Mouse (Mus musculus) heart, adult 2 months (tissue): ENCODE measurements around the gene R3hdm2. TPM values are rescaled to one million over a fixed set of nuclear protein-coding genes. Genes with fewer than 3 reads are reported as not detected.

Experiments
- DNase-seq, 2 experiments: peaks; one replicate each; pipeline ENCODE4 v3.0.0; 2021
- H3K27ac ChIP-seq: fragments of 200-600 bp; 2 replicates; pipeline ENCODE4 v1.8.1; 2022
- H3K27me3 ChIP-seq: fragments of 200-500 bp; 2 replicates; pipeline ENCODE4 v1.6.1; 2012; ENCODE audit warnings: mild to moderate bottlenecking, low read length, inconsistent platforms, mixed read lengths; ENCODE audit not compliant: control insufficient read depth, insufficient read depth
- H3K36me3 ChIP-seq: fragments of 200-500 bp; 2 replicates; pipeline ENCODE4 v1.6.1; 2012; ENCODE audit warnings: low read length, inconsistent platforms; ENCODE audit not compliant: control insufficient read depth, insufficient read depth
- H3K4me1 ChIP-seq: fragments of 200-500 bp; 2 replicates; pipeline ENCODE4 v1.6.1; 2011; ENCODE audit warnings: low read length; ENCODE audit not compliant: control insufficient read depth, insufficient read depth
- H3K4me3 ChIP-seq: fragments of 200-600 bp; 2 replicates; pipeline ENCODE4 v1.8.1; 2022
- H3K79me2 ChIP-seq: fragments of 200-500 bp; replicated peaks from 2 replicates; pipeline ENCODE4 v1.6.1; 2012; ENCODE audit warnings: mild to moderate bottlenecking, inconsistent platforms, low read length, moderate library complexity, mixed read lengths; ENCODE audit not compliant: control insufficient read depth, insufficient read depth
- H3K9ac ChIP-seq: fragments of 200-500 bp; 2 replicates; pipeline ENCODE4 v1.6.1; 2012; ENCODE audit warnings: low read depth, mild to moderate bottlenecking, control low read depth, inconsistent platforms, low read length, mixed read lengths
- CTCF ChIP-seq: fragments of 200-600 bp; IDR thresholded peaks from 2 replicates; pipeline ENCODE4 v1.8.1; 2022; ENCODE audit warnings: antibody characterized with exemption, mild to moderate bottlenecking, moderate library complexity
- EP300 ChIP-seq: fragments of 200-500 bp; IDR thresholded peaks from 2 replicates; pipeline ENCODE4 v1.6.1; 2011; ENCODE audit warnings: low read depth, low read length, control low read depth; ENCODE audit not compliant: insufficient read depth
- POLR2A ChIP-seq: fragments of 200-500 bp; IDR thresholded peaks from 2 replicates; pipeline ENCODE4 v1.6.1; 2011; ENCODE audit warnings: mild to moderate bottlenecking, low read depth, low read length, control low read depth; ENCODE audit not compliant: insufficient read depth
- WGBS: fragments of 180-500 bp; shearing (Covaris S2); methylation state at CpG from one replicate; pipeline ENCODE4 v1.1.7; 2018; 5-methylcytosine and 5-hydroxymethylcytosine counted together
- intact Hi-C: fragments of 180-260 bp; cut with DNase I; formaldehyde crosslinking; loops from one replicate; pipeline ENCODE4 v1.15.1; 2025
- polyA plus RNA-seq: library from polyadenylated mRNA; depleted of rRNA; stranded (reverse); fragments of >200 nt; gene quantifications from 2 replicates; pipeline ENCODE4 v1.2.3, GENCODE M21; 2012
- total RNA-seq, 2 experiments: library from RNA; stranded (reverse); gene quantifications; 2 replicates each; pipeline ENCODE4 v1.2.3; 2021

Gene R3hdm2
- total and polyA plus RNA-seq, 3 experiments: 151 to 171 (median 154) TPM

DNA sequence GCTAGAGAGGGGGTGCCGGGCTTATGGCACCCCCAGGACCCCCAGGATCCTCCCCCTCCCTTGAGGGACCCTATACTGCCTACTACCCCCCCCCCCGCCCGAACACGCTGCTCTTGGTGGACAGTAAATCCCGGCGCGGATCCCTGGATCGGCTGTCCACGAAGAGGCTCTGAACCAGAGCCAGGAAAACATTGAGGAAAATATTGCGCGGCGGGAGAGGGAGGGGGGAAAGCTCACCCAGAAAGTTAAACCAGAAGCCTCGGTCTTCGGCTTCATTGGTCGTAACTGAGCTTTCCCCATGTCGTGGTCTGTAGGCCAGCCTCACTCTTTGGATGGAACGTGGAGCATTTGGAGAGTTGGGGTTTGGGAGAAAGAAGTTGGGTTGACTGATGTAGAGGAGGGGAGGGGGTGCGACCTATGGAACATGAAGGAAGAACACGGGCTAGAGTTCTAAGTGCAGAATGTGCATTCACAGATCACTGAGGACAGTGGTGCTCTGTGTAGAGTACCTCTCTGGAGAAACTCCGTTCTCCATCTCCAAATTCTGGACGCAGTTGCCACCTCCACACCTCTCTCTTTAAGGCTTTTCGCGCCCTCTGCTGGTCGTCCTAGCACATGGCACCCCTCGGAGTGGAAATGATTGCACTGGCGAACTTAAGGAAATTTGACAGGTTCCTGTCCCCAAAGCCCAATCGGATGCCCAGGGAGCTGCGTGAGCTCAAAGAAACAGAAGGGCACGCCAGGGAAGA is 38.1 kb upstream of the R3hdm2 start, which contains the start of gene Gli1:
Gene Gli1 (minus strand): TSS at position 84 of the 749 bp plus-strand sequence.
- intact Hi-C loops: loop anchor here (5.0 kb wide), 1 partner anchor 165 kb away; no protein-coding TSS in a partner anchor
- Histone ChIP-seq H3K4me1 (peaks cover 2% of the 10 kb centered on the region; the same call in 1 of the 2 replicates), H3K27ac (peak within 1 kb of the TSS; percentile 15; the same call in 1 of the 2 replicates), H3K4me3 (peak within 1 kb of the TSS; percentile 39), H3K9ac (no peak within 1 kb of the TSS), H3K27me3 (no peaks in the 10 kb centered on the region; the same call in 1 of the 2 replicates), H3K79me2 (no peaks in the 10 kb centered on the region), H3K36me3 (no peaks in the 10 kb centered on the region)
- TF ChIP-seq CTCF (peak; percentile 97), EP300 (peak; percentile 76; the same call in 1 of the 2 replicates), POLR2A (no peak)
- WGBS: 2% methylated on average over 29 of the region's 29 CpGs
- peak; percentile 81 to 88 for DNase-seq

DNA sequence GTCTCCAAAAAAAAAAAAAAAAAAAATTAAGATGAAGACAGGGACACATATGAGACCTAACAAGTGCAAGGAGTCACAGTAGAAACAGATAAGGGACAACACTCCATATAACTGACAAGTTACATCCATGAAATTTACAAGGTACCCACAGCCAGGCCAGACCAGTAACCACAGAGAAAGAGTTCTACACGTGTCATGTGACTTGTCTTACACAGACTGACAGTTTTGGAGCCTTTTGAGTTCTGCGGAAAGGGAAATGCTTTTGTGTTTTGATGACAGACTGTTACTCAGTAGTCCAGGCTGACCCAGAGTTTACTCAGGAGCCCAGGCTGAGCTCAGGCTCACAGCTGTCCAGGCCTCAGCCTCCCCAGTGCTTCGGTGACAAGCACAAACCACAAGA is 37.1 kb upstream of the R3hdm2 start:
- Histone ChIP-seq H3K4me3 (no peak overlapping the region), H3K79me2 (no peaks in the 10 kb centered on the region), H3K36me3 (no peaks in the 10 kb centered on the region), H3K9ac (no peak overlapping the region), H3K27ac (no peak overlapping the region), H3K4me1 (peaks cover 2% of the 10 kb centered on the region; the same call in 1 of the 2 replicates), H3K27me3 (no peaks in the 10 kb centered on the region)
- intact Hi-C loops: loop anchor here (5.0 kb wide), 1 partner anchor 166 kb away; no protein-coding TSS in a partner anchor
- DNase-seq: no peak
- 73% methylated on average over 3 of the region's 3 CpGs for whole genome bisulfite sequencing
- TF ChIP-seq POLR2A: no peak
- TF ChIP-seq CTCF: no peak
- TF ChIP-seq EP300: no peak

DNA sequence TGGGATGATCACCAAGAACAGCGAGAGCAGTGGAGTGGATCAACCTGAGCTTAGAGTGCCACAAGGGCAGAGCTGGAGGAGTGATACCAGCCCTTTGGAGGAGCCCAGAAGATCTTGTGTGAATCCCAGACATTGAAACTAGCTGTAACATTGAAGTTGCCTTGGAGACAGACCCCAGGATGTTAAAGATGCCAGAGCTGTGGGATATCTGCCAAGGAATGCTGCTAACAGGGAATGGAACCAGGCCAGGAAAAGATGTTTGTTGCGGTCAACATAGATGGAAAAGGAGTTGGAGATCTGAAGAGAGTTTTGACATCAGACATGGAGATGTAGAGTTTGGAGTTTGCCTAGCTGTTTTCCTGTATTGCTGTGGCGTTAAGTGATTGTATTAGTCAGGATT is 34.0 kb upstream of the R3hdm2 start:
- no peaks in the 10 kb centered on the region for H3K79me2 ChIP-seq
- H3K27me3 ChIP-seq: no peaks in the 10 kb centered on the region
- no peak overlapping the region for H3K27ac ChIP-seq
- no peak overlapping the region for H3K4me3 ChIP-seq
- H3K9ac ChIP-seq: no peak overlapping the region
- no peaks in the 10 kb centered on the region for H3K36me3 ChIP-seq
- no peak for TF ChIP-seq EP300
- TF ChIP-seq POLR2A: no peak
- 69% methylated on average over 3 of the region's 3 CpGs for WGBS
- intact Hi-C loops: no loop called here
- no peak for DNase-seq
- peaks cover 2% of the 10 kb centered on the region; the same call in 1 of the 2 replicates for H3K4me1 ChIP-seq

DNA sequence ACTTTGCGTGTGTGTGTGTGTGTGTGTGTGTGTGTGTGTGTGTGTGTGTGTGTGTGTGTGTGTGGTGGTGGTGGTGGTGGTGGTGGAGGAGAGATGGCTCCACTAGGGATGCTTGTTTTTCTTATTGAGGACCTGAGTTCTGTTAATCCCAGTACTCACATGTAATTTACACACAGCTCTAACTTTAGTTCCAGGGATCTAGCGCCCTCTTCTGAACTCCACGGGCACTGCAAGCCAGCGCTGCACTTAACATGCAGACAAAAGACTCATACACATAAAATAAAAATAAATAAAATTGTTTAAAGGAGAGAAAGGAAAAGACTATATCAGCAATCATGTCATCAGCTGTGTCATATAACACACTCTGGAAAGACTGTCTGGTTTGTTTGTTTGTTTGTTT is 31.2 kb upstream of the R3hdm2 start:
- TF ChIP-seq EP300: no peak
- peak; percentile 47 for TF ChIP-seq CTCF
- TF ChIP-seq POLR2A: no peak
- Histone ChIP-seq H3K4me1 (no peaks in the 10 kb centered on the region), H3K4me3 (no peak overlapping the region), H3K27ac (no peak overlapping the region), H3K9ac (no peak overlapping the region), H3K27me3 (no peaks in the 10 kb centered on the region), H3K36me3 (no peaks in the 10 kb centered on the region), H3K79me2 (no peaks in the 10 kb centered on the region)
- WGBS: 63% methylated on average over 4 of the region's 4 CpGs
- intact Hi-C loops: no loop called here
- DNase-seq: no peak

DNA sequence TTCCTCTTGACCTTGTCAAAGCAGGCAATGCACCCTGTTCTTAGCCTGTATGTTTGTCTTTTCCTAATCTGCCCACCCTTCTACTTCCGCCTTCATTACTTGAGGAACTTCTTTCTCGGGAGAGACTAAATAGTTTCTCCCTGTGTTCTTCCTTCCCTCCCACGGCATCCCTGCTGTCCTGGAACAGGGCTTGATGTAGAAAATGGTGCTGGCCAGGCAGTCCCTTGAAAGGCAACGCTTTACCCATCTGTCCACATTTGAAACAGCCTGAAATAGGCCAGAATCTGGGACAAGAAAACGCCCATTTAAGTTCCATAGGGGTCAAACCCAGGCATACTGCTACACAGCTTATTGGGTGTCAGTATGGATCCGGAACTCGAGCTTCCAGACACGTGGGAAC is 30.3 kb upstream of the R3hdm2 start:
- H3K79me2 ChIP-seq: no peaks in the 10 kb centered on the region
- WGBS: 66% methylated on average over 8 of the region's 8 CpGs
- no peaks in the 10 kb centered on the region for H3K4me1 ChIP-seq
- no peak overlapping the region for H3K27ac ChIP-seq
- no peaks in the 10 kb centered on the region for H3K27me3 ChIP-seq
- intact Hi-C loops: loop anchor here (5.0 kb wide), 1 partner anchor 72 kb away; no protein-coding TSS in a partner anchor
- DNase-seq: no peak
- H3K36me3 ChIP-seq: no peaks in the 10 kb centered on the region
- no peak overlapping the region for H3K9ac ChIP-seq
- H3K4me3 ChIP-seq: no peak overlapping the region
- no peak for TF ChIP-seq POLR2A
- TF ChIP-seq EP300: no peak
- no peak for TF ChIP-seq CTCF
